Mouse (Mus musculus) CH12.LX (cell line): ENCODE results near the gene Gabrb3. TPM values are rescaled to one million over a fixed set of nuclear protein-coding genes. Genes with fewer than 3 reads are reported as not detected.

Experiments
- DNase-seq: peaks from one replicate; pipeline ENCODE4 v3.0.0-alpha.2; 2013; ENCODE audit errors: extremely low read depth
- H3K27ac ChIP-seq: 2 replicates; pipeline ENCODE4 v1.5.1; 2012; ENCODE audit warnings: low read depth, mild to moderate bottlenecking, control low read depth, moderate library complexity; ENCODE audit not compliant: insufficient read depth
- H3K27me3 ChIP-seq: replicated peaks from 2 replicates; pipeline ENCODE3; 2012; ENCODE audit warnings: inconsistent platforms
- H3K36me3 ChIP-seq, 2 experiments: replicated peaks in 1 of 2; 2 replicates each; pipeline versions ENCODE3 to v1.6.1; 2012; ENCODE audit warnings: inconsistent platforms in 1 of 2, low read length in 1 of 2, mild to moderate bottlenecking in 1 of 2, mixed read lengths in 1 of 2, moderate library complexity in 1 of 2; ENCODE audit not compliant: control insufficient read depth in 1 of 2, insufficient read depth in 1 of 2
- H3K4me1 ChIP-seq, 2 experiments: 2 replicates each; pipeline ENCODE4 v1.6.1; 2012; ENCODE audit warnings: inconsistent platforms in 1 of 2, moderate library complexity in 1 of 2; ENCODE audit not compliant: insufficient read depth in 2 of 2, control insufficient read depth in 1 of 2
- H3K4me2 ChIP-seq: 2 replicates; pipeline ENCODE4 v1.6.1; 2012; ENCODE audit warnings: low read depth, mild to moderate bottlenecking, control low read depth; ENCODE audit not compliant: poor library complexity, insufficient read depth, severe bottlenecking
- H3K4me3 ChIP-seq, 3 experiments: fragments of 150-350 bp in 1 of 3; sonication (generic) in 1 of 3; replicated peaks in 1 of 3; 2 replicates each; pipeline versions ENCODE3 to v1.5.1; 2011 to 2012; ENCODE audit warnings: low read depth in 2 of 3, low read length in 2 of 3, mild to moderate bottlenecking in 2 of 3, moderate library complexity in 2 of 3, control low read depth in 1 of 3, improper control_type of control experiment in 1 of 3, inconsistent platforms in 1 of 3, mixed read lengths in 1 of 3; ENCODE audit not compliant: poor library complexity in 1 of 3
- H3K79me2 ChIP-seq: replicated peaks from 2 replicates; pipeline ENCODE4 v1.6.1; 2012; ENCODE audit warnings: mild to moderate bottlenecking, moderate library complexity; ENCODE audit not compliant: control insufficient read depth, poor library complexity, insufficient read depth, severe bottlenecking; ENCODE audit errors: extremely low read depth
- H3K9ac ChIP-seq: 2 replicates; pipeline ENCODE4 v1.6.1; 2012; ENCODE audit warnings: low read depth, mild to moderate bottlenecking, control low read depth, moderate library complexity; ENCODE audit not compliant: insufficient read depth
- H3K9me3 ChIP-seq: replicated peaks from 2 replicates; pipeline ENCODE3; 2012; ENCODE audit warnings: low read length, inconsistent platforms, mixed read lengths
- CHD2 ChIP-seq: IDR thresholded peaks from 2 replicates; pipeline ENCODE4 v1.6.1; 2011; ENCODE audit warnings: low read length, improper control_type of control experiment
- E2F4 ChIP-seq: IDR thresholded peaks from 2 replicates; pipeline ENCODE4 v1.6.1; 2011; ENCODE audit warnings: low read depth, low read length, improper control_type of control experiment; ENCODE audit not compliant: insufficient replicate concordance
- EP300 ChIP-seq: IDR thresholded peaks from 2 replicates; pipeline ENCODE4 v1.6.1; 2011; ENCODE audit warnings: low read length, improper control_type of control experiment
- ETS1 ChIP-seq: conservative IDR thresholded peaks from 2 replicates; pipeline ENCODE4 v1.6.1; 2012; ENCODE audit warnings: low read depth, mild to moderate bottlenecking, inconsistent platforms, low read length, improper control_type of control experiment, moderate library complexity
- HCFC1 ChIP-seq: IDR thresholded peaks from 2 replicates; pipeline ENCODE4 v1.6.1; 2012; ENCODE audit warnings: low read depth, mild to moderate bottlenecking, inconsistent platforms, low read length, improper control_type of control experiment
- IRF4 ChIP-seq: IDR thresholded peaks from 2 replicates; pipeline ENCODE4 v1.6.1; 2014; ENCODE audit warnings: low read depth, mild to moderate bottlenecking, inconsistent platforms, low read length, improper control_type of control experiment
- JUND ChIP-seq: conservative IDR thresholded peaks from 2 replicates; pipeline ENCODE4 v1.6.1; 2011; ENCODE audit warnings: low read depth, low read length, improper control_type of control experiment
- MAX ChIP-seq: IDR thresholded peaks from 2 replicates; pipeline ENCODE4 v1.6.1; 2011; ENCODE audit warnings: low read length, improper control_type of control experiment
- MAZ ChIP-seq: IDR thresholded peaks from 2 replicates; pipeline ENCODE4 v1.6.1; 2012; ENCODE audit warnings: low read depth, mild to moderate bottlenecking, inconsistent platforms, low read length, improper control_type of control experiment, moderate library complexity
- MEF2A ChIP-seq: IDR thresholded peaks from 2 replicates; pipeline ENCODE4 v1.6.1; 2014; ENCODE audit warnings: low read depth, mild to moderate bottlenecking, inconsistent platforms, low read length, improper control_type of control experiment, borderline replicate concordance
- MXI1 ChIP-seq: IDR thresholded peaks from 2 replicates; pipeline ENCODE4 v1.6.1; 2011; ENCODE audit warnings: mild to moderate bottlenecking, low read depth, low read length, improper control_type of control experiment
- NELFE ChIP-seq: IDR thresholded peaks from 2 replicates; pipeline ENCODE4 v1.6.1; 2011; ENCODE audit warnings: low read depth, low read length, improper control_type of control experiment
- PAX5 ChIP-seq: IDR thresholded peaks from 2 replicates; pipeline ENCODE4 v1.6.1; 2012; ENCODE audit warnings: low read length, inconsistent platforms, mixed read lengths
- RCOR1 ChIP-seq: conservative IDR thresholded peaks from 2 replicates; pipeline ENCODE4 v1.6.1; 2012; ENCODE audit warnings: low read depth, mild to moderate bottlenecking, inconsistent platforms, low read length, improper control_type of control experiment
- SMC3 ChIP-seq: IDR thresholded peaks from 2 replicates; pipeline ENCODE4 v1.6.1; 2011; ENCODE audit warnings: low read depth, low read length, improper control_type of control experiment
- TCF12 ChIP-seq: IDR thresholded peaks from 2 replicates; pipeline ENCODE4 v1.6.1; 2014; ENCODE audit warnings: low read depth, mild to moderate bottlenecking, inconsistent platforms, low read length, improper control_type of control experiment
- UBTF ChIP-seq: IDR thresholded peaks from 2 replicates; pipeline ENCODE4 v1.6.1; 2012; ENCODE audit warnings: low read depth, mild to moderate bottlenecking, inconsistent platforms, low read length, improper control_type of control experiment, moderate library complexity
- USF1 ChIP-seq: IDR thresholded peaks from 2 replicates; pipeline ENCODE4 v1.6.1; 2014; ENCODE audit warnings: low read depth, mild to moderate bottlenecking, inconsistent platforms, low read length, improper control_type of control experiment
- USF2 ChIP-seq: conservative IDR thresholded peaks from 2 replicates; pipeline ENCODE4 v1.6.1; 2011; ENCODE audit warnings: low read depth, low read length, improper control_type of control experiment
- ZC3H11A ChIP-seq: IDR thresholded peaks from 2 replicates; pipeline ENCODE4 v1.6.1; 2012; ENCODE audit warnings: low read depth, mild to moderate bottlenecking, inconsistent platforms, low read length, improper control_type of control experiment
- dilution Hi-C: fragments of 300-500 bp; cut with MboI; formaldehyde crosslinking; loops from 2 replicates; pipeline ENCODE4 v1.14.3; 2020; ENCODE audit warnings: low sequenced_read_pairs; ENCODE audit not compliant: extremely low pct_unique_long_range_greater_than_20kb, extremely low pct_ligation_motif_present
- in situ Hi-C: fragments of 300-500 bp; cut with MboI; formaldehyde crosslinking; loops from 3 replicates; pipeline ENCODE4 v1.14.3; 2019; ENCODE audit warnings: low sequenced_read_pairs, low pct_ligation_motif_present, low pct_unique_long_range_greater_than_20kb, mixed read lengths
- polyA plus RNA-seq: library from polyadenylated mRNA; unstranded; fragments of >175 nt; gene quantifications from 2 replicates; pipeline ENCODE4 v1.2.1, GENCODE M21; 2012; ENCODE audit warnings: low read depth; ENCODE audit not compliant: insufficient read length
- total RNA-seq, 2 experiments: library from RNA; depleted of rRNA; stranded (reverse); fragments of 300-350 nt in 1 of 2; fragments of >200 nt in 1 of 2; gene quantifications; 2 replicates each; pipeline ENCODE4 v1.2.3; 2012 to 2014

Gabrb3 gene
- total and polyA plus RNA-seq, 3 experiments: not detected

- no peaks in the 10 kb centered on the region for H3K79me2 ChIP-seq
- DNase-seq: no peak
- H3K4me2 ChIP-seq: no peak overlapping the region
- no peaks in the 10 kb centered on the region for H3K27me3 ChIP-seq
- dilution Hi-C loops: no loop called here
- TF ChIP-seq PAX5 (no peak), EP300 (no peak), RCOR1 (no peak), MEF2A (no peak), USF1 (no peak), CHD2 (no peak), ZC3H11A (no peak), NELFE (no peak), MXI1 (no peak), SMC3 (no peak), TCF12 (no peak), USF2 (no peak), IRF4 (no peak), JUND (no peak), MAZ (no peak), UBTF (no peak), ETS1 (no peak), E2F4 (no peak)
- TF ChIP-seq, all 38 proteins: peak for 0
- H3K4me3 ChIP-seq: no peak overlapping the region
- H3K4me1 ChIP-seq: no peaks in the 10 kb centered on the region
- no peak overlapping the region for H3K27ac ChIP-seq
- no peak overlapping the region for H3K9ac ChIP-seq
- H3K36me3 ChIP-seq: no peaks in the 10 kb centered on the region
- peaks cover 37% of the 10 kb centered on the region for H3K9me3 ChIP-seq
- in situ Hi-C loops: no loop called here
Measured at GRCm38 (mm10) chr7:57393551-57393950, 25.9 kb upstream of the Gabrb3 start.

DNA sequence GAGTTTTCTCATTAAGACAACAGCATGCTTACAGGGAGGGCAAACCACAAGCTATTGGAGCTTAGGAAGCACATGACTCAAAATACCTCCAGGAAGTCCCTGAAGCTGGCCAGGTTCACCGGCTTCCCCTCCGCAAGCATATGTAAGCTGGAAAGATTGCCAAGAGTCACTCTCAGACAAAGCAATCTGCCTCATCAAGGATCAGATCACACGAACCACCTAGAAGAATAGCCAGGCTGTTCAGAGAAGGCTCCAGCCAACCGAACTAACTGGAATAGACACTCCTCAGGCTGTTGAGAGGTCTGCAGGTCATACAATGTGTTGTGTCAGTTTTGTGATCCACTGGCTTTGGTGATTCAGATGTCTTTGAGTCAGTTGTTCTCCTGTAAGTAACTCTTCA, 8.3 kb upstream of the Gabrb3 start:
- Histone ChIP-seq H3K4me3 (no peak overlapping the region), H3K27me3 (no peaks in the 10 kb centered on the region), H3K9ac (no peak overlapping the region), H3K36me3 (no peaks in the 10 kb centered on the region), H3K4me1 (no peaks in the 10 kb centered on the region)
- dilution Hi-C loops: no loop called here
- TF ChIP-seq SMC3 (no peak), MAX (no peak), HCFC1 (no peak)
- TF ChIP-seq, all 38 proteins: peak for 0
- in situ Hi-C loops: no loop called here
- H3K79me2 ChIP-seq: no peaks in the 10 kb centered on the region
- no peak for DNase-seq
- peaks cover 55% of the 10 kb centered on the region for H3K9me3 ChIP-seq
- no peak overlapping the region for H3K4me2 ChIP-seq
- H3K27ac ChIP-seq: no peak overlapping the region
